Mouse (Mus musculus) adrenal gland, postnatal 10 days (tissue): ENCODE data around the gene Dao. TPM values are rescaled to one million over a fixed set of nuclear protein-coding genes. Genes with fewer than 3 reads are reported as not detected.

Experiments used
- DNase-seq: peaks from one replicate; pipeline ENCODE4 v3.0.0; 2021; ENCODE audit warnings: mixed read lengths
- long read RNA-seq, 2 experiments: library from polyadenylated mRNA; stranded (forward); transcript quantifications; one replicate each; pipeline ENCODE4 v2.0.0; 2021
- total RNA-seq, 2 experiments: library from RNA; stranded (reverse); gene quantifications; 2 replicates each; pipeline ENCODE4 v1.2.3; 2021

Dao gene
- total RNA-seq: not detected
- long read RNA-seq, experiment 1: 0 reads
- long read RNA-seq, experiment 2, transcript Dao-202 (11 exons, 2,057 nt): major isoform, 10 of 12 reads
- long read RNA-seq, experiment 2, partial matches to known transcripts: 1 of 12 reads
- long read RNA-seq, experiment 2, other reads (novel, unspliced or antisense): 0 of 12 reads

DNA sequence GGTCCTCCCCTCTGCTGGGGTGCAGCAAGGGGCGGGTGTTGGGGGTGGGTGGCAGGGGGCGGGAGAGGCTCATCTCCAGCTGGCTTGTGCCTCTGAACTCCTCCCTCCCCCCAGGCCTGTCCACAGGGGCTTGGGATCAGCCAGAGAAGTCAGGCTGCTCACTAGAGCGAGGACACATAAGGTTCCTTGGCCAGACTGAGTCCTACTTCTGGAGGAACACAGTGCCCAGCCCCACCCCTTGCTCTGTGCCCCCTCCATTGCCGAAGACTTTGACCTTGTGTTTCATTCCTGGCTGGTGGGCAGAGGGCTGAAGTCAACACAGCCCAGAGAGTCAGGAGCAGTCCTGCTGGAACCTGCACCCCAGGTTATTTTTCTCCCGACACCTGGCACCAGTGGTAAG is at the start of gene Dao:
Gene Dao (plus strand): TSS at position 162 of the 400 bp plus-strand sequence.
- no peak for DNase-seq

DNA sequence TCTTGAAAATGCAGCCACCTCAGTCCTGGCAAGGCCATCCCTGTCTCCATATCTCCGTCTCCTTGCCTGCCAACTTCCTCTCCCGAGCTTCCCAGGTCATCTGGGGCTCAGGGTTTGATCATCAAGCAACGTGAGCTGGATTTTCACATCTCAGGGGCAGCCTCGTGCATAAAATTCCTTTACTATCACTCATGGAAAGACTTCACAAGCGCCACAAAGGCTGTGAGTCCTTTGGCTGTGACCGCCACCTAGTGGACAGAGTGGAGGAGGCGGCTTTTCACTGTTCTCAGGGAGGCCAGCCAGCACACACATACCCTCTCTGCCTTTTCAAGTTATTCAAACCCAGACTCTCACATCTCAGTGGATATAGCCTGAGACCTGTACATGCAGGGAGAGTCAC is 49.1 kb upstream of the Dao start:
- peak; percentile 90 for DNase-seq

- no peak for DNase-seq
Observed at GRCm38 (mm10) chr5:113955281-113955680, 48.2 kb upstream of the Dao start.

- DNase-seq: no peak
Observed at GRCm38 (mm10) chr5:113955691-113956090, 47.8 kb upstream of the Dao start.

- DNase-seq: peak; percentile 95
Observed at GRCm38 (mm10) chr5:113956510-113956909, 47.0 kb upstream of the Dao start.

GRCm38 (mm10) chr5:113959039-113959438 is 44.5 kb upstream of the Dao start:
- DNase-seq: no peak

- DNase-seq: no peak
Observed at GRCm38 (mm10) chr5:113960416-113960815, 43.1 kb upstream of the Dao start.

GRCm38 (mm10) chr5:113961776-113962175 is 41.7 kb upstream of the Dao start:
- DNase-seq: no peak

- no peak for DNase-seq
Observed at GRCm38 (mm10) chr5:113964972-113965371, 38.5 kb upstream of the Dao start.

DNA sequence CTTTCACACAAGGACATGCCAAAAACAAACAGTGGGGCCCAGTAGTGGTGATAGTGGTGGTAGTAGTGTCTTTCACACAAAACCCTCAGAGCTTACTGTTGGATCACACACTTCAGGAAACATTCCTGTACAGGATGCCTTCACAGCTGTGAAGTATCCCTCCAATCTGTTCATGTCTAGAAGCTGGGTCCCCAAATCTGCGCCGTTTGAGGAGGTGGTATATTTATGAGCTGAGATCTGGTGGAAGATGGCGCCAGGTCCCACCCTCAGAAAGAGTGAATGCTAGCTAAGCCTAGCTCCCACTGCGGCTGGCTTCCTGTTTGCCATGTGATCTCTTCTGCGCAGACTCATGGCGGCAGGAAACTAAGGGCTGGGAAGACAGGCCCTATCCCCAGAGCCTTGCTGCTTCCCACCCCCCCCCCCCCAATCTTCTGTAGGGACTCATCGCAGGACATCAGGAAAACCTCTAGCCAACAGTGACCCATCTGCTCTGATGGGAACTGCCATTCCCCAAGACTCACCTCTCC is 37.8 kb upstream of the Dao start:
- no peak for DNase-seq

GRCm38 (mm10) chr5:113966452-113967150 is 36.9 kb upstream of the Dao start:
- no peak for DNase-seq

DNA sequence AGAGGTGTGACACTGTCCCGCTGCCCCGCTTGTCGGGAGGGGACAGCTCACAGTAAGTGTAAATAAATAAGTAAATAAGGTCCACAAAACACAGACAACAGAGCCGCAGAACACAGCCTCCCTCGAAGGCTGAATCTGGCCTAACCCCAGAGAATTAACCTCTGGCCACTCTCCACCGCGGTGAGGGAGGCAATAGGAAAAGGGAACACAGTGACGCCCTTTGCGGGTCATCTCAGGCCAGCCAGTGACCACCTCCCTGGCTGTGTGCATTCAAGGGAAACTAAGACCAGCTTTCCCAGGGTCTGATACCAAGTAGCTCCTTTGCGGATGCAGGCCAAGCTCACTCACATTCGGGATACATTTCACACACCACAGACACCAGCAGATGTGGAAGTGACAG is 35.1 kb upstream of the Dao start:
- DNase-seq: no peak

DNA sequence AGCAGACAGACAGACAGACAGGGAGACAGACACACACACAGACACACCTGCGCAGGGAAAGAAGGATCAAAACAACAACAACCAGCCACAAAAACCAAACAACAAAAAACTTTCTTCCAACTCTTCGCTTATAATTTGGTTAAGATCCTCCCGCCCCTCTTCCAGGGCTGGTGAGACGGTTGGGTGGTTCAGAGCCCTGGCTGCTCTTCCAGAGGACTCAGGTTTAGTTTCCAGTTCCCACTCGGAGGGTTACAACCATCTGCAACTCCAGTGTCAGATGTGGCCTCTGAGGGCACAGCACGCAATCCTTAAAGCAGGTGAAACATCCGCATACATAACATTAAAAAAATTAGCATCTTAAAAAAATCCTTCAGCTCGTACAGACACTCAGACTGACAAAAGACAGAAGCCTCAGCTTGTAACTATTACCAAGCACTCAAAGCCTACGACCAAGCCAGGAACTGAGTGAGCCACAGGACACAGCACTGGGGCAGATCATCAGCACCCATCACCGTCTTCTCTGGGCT is 32.0 kb upstream of the Dao start:
- DNase-seq: no peak

- no peak for DNase-seq
Observed at GRCm38 (mm10) chr5:113972589-113973515, 30.7 kb upstream of the Dao start.

GRCm38 (mm10) chr5:113973790-113974189 is 29.7 kb upstream of the Dao start:
- no peak for DNase-seq

- DNase-seq: no peak
Observed at GRCm38 (mm10) chr5:113974576-113974975, 28.9 kb upstream of the Dao start.

GRCm38 (mm10) chr5:113975538-113976215 is 27.8 kb upstream of the Dao start:
- peak; percentile 76 for DNase-seq

GRCm38 (mm10) chr5:113976597-113976996 is 26.9 kb upstream of the Dao start:
- DNase-seq: no peak

- no peak for DNase-seq
Observed at GRCm38 (mm10) chr5:113977309-113977708, 26.2 kb upstream of the Dao start.

DNA sequence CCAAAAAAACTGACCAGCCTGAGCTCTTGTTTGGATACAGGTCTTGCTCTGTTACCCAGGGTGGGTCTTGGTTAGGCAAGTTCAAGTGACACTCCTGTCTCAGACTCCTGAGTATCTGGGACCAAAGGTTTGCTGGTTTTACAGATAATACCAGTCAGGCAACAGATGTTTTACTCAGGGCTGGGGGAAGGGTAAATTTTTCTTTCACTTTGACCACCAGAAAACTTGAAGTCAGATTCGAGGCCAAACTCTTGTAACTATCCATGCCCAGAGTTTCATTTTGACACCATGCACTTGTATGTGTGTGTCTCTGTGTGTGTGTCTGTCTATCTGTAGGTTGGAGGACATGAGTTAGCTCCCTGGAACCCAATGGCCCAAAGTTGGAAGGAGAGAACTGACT is 23.0 kb upstream of the Dao start:
- no peak for DNase-seq

DNA sequence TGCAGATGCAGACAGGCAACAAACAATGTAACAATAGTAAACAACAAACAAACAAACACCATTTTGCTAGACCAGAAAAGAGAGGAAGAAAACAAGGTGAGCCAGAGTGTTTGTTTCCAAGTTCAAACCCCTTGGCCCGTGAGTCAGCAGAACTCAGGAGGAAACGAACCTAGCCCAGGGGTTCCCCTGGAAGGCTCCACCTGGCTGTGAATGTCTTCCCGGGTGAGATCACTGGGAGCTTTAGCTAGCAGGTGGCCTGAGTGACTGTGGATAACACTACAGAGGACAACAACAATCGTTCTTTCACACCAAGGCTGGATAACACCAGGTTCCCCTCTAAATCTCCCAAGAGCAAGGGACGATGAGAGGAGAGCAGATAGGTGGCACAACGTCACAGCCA is 22.3 kb upstream of the Dao start:
- no peak for DNase-seq

GRCm38 (mm10) chr5:113981843-113982242 is 21.7 kb upstream of the Dao start:
- DNase-seq: peak; percentile 46
